Mouse (Mus musculus): ENCODE results near the gene Btd.

GRCm38 (mm10) chr14:31696985-31697303, 56.1 kb downstream of the Btd start:
- TF ChIP-seq CTCF (IDR thresholded peaks at IDR 0.05; ENCODE audit: control insufficient read depth, insufficient read depth, insufficient replicate concordance, low read depth, low read length) (no peak), POLR2A (IDR thresholded peaks at IDR 0.05; ENCODE audit: control insufficient read depth, low read depth, low read length) (no peak)

Measured in testis, adult 2 months (tissue).